Mouse (Mus musculus) CH12.LX (cell line): ENCODE measurements around the gene Gm49486.

Experiments used
- CTCF ChIP-seq, 2 experiments: IDR thresholded peaks in 1 of 2; conservative IDR thresholded peaks in 1 of 2; 2 replicates each; pipeline ENCODE4 v1.5.1; 2011 to 2012; ENCODE audit warnings: low read depth in 2 of 2, low read length in 2 of 2, improper control_type of control experiment in 1 of 2, inconsistent platforms in 1 of 2, mild to moderate bottlenecking in 1 of 2, moderate library complexity in 1 of 2
- ETS1 ChIP-seq: conservative IDR thresholded peaks from 2 replicates; pipeline ENCODE4 v1.6.1; 2012; ENCODE audit warnings: low read depth, mild to moderate bottlenecking, inconsistent platforms, low read length, improper control_type of control experiment, moderate library complexity
- JUND ChIP-seq: conservative IDR thresholded peaks from 2 replicates; pipeline ENCODE4 v1.6.1; 2011; ENCODE audit warnings: low read depth, low read length, improper control_type of control experiment
- MYC ChIP-seq: IDR thresholded peaks from 2 replicates; pipeline ENCODE4 v1.6.1; 2011; ENCODE audit warnings: low read depth, mild to moderate bottlenecking, improper control_type of control experiment, low read length
- POLR2A ChIP-seq: IDR thresholded peaks from 2 replicates; pipeline ENCODE4 v1.6.1; 2011; ENCODE audit warnings: low read depth, mild to moderate bottlenecking, improper control_type of control experiment, low read length
- TCF12 ChIP-seq: IDR thresholded peaks from 2 replicates; pipeline ENCODE4 v1.6.1; 2014; ENCODE audit warnings: low read depth, mild to moderate bottlenecking, inconsistent platforms, low read length, improper control_type of control experiment
- ZNF384 ChIP-seq: IDR thresholded peaks from 2 replicates; pipeline ENCODE4 v1.6.1; 2012; ENCODE audit warnings: low read depth, low read length, improper control_type of control experiment, inconsistent platforms

- no peak for TF ChIP-seq JUND
- no peak for TF ChIP-seq MYC
- TF ChIP-seq POLR2A = no peak
- TF ChIP-seq TCF12 = no peak
- TF ChIP-seq ETS1 = no peak
- no peak for TF ChIP-seq CTCF (conservative IDR thresholded peaks at IDR 0.05 in 1 of 2, IDR thresholded peaks at IDR 0.05 in 1 of 2; ENCODE audit: low read depth in 2 of 2, low read length in 2 of 2)
- TF ChIP-seq ZNF384 = no peak
Observed at GRCm38 (mm10) chr15:79187819-79188218, 41.4 kb upstream of the Gm49486 start.
